Mouse (Mus musculus): Measurements from ENCODE around the gene Tia1.

DNA sequence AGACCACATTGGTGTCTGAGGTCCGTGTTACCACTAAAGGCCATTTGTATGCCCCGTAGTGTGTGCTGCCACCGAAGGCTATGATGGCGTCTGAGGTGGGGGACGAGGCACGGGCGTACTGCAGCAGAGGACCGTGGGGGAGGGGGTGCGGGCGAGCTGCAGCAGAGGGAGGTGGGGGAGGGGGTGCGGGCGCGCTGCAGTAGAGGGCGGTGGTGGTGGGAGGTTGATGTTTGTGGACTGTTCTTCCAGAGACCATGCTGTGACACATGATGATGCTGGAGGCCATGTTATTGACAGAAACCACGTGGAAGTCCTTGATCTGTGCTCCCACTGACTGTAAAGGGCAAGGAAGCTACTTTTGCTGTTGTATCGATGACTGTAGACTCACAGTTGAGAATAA lies 20.6 kb upstream of the Tia1 start:
- no peak for TF ChIP-seq CTCF (IDR thresholded peaks at IDR 0.05; ENCODE audit: control insufficient read depth, insufficient read depth, insufficient read length)
- no peak for TF ChIP-seq FOSL1 (IDR thresholded peaks at IDR 0.05; ENCODE audit: insufficient read depth, low read length, poor library complexity, severe bottlenecking)
- no peak for TF ChIP-seq MAX (IDR thresholded peaks at IDR 0.05)

All from C2C12 (cell line).